Mouse (Mus musculus) MEL (cell line): ENCODE data around the gene Zkscan17. TPM values are rescaled to one million over a fixed set of nuclear protein-coding genes. Genes with fewer than 3 reads are reported as not detected.

Experiments
- DNase-seq: peaks from one replicate; pipeline ENCODE4 v3.0.0; 2011; ENCODE audit warnings: low read depth, low spot score
- H3K27ac ChIP-seq: 2 replicates; pipeline ENCODE4 v1.5.1; 2012; ENCODE audit warnings: low read depth, mild to moderate bottlenecking, control low read depth, low read length, moderate library complexity; ENCODE audit not compliant: control insufficient read depth
- H3K27me3 ChIP-seq, 2 experiments: fragments of 150-350 bp in 1 of 2; sonication (generic) in 1 of 2; 2 replicates each; pipeline ENCODE4 v1.6.1; 2012; ENCODE audit warnings: low read length in 2 of 2, mild to moderate bottlenecking in 2 of 2, improper control_type of control experiment in 1 of 2, moderate library complexity in 1 of 2; ENCODE audit not compliant: insufficient read depth in 2 of 2, control insufficient read depth in 1 of 2
- H3K36me3 ChIP-seq, 2 experiments: 2 replicates each; pipeline ENCODE4 v1.6.1; 2012 to 2014; ENCODE audit warnings: low read length in 2 of 2, improper control_type of control experiment in 1 of 2, inconsistent platforms in 1 of 2, mild to moderate bottlenecking in 1 of 2; ENCODE audit not compliant: insufficient read depth in 2 of 2, control insufficient read depth in 1 of 2
- H3K4me1 ChIP-seq, 2 experiments: fragments of 150-350 bp in 1 of 2; sonication (generic) in 1 of 2; 2 replicates each; pipeline ENCODE4 v1.6.1; 2012; ENCODE audit warnings: low read length in 2 of 2, improper control_type of control experiment in 1 of 2, mild to moderate bottlenecking in 1 of 2; ENCODE audit not compliant: insufficient read depth in 2 of 2, control insufficient read depth in 1 of 2
- H3K4me3 ChIP-seq, 2 experiments: fragments of 150-350 bp in 1 of 2; sonication (generic) in 1 of 2; 2 replicates each; pipeline ENCODE4 v1.5.1; 2012; ENCODE audit warnings: low read depth in 2 of 2, low read length in 2 of 2, mild to moderate bottlenecking in 2 of 2, moderate library complexity in 2 of 2, control low read depth in 1 of 2, improper control_type of control experiment in 1 of 2; ENCODE audit not compliant: control insufficient read depth in 1 of 2, insufficient read depth in 1 of 2
- H3K79me2 ChIP-seq: 2 replicates; pipeline ENCODE4 v1.6.1; 2012; ENCODE audit warnings: mild to moderate bottlenecking, low read length, moderate library complexity; ENCODE audit not compliant: control insufficient read depth, poor library complexity, insufficient read depth
- H3K9ac ChIP-seq: 2 replicates; pipeline ENCODE4 v1.6.1; 2012; ENCODE audit warnings: low read depth, mild to moderate bottlenecking, control low read depth, low read length, moderate library complexity; ENCODE audit not compliant: control insufficient read depth, poor library complexity, severe bottlenecking
- H3K9me3 ChIP-seq: fragments of 150-350 bp; sonication (generic); replicated peaks from 2 replicates; pipeline ENCODE4 v1.6.1; 2012; ENCODE audit warnings: mild to moderate bottlenecking, low read length, improper control_type of control experiment, moderate library complexity; ENCODE audit not compliant: insufficient read depth
- BHLHE40 ChIP-seq: IDR thresholded peaks from 2 replicates; pipeline ENCODE4 v1.6.1; 2012; ENCODE audit warnings: low read depth, mild to moderate bottlenecking, inconsistent platforms, low read length, improper control_type of control experiment, borderline replicate concordance
- CHD1 ChIP-seq: IDR thresholded peaks from 2 replicates; pipeline ENCODE4 v1.6.1; 2012; ENCODE audit warnings: low read depth, mild to moderate bottlenecking, inconsistent platforms, low read length, improper control_type of control experiment
- CTCF ChIP-seq, 3 experiments: IDR thresholded peaks in 2 of 3; conservative IDR thresholded peaks in 1 of 3; 2 replicates each; pipeline ENCODE4 v1.5.1; 2011 to 2012; ENCODE audit warnings: low read length in 3 of 3, low read depth in 2 of 3, mild to moderate bottlenecking in 2 of 3, improper control_type of control experiment in 1 of 3, inconsistent platforms in 1 of 3, mixed read lengths in 1 of 3, moderate library complexity in 1 of 3; ENCODE audit not compliant: control insufficient read depth in 1 of 3, insufficient read depth in 1 of 3, poor library complexity in 1 of 3, severe bottlenecking in 1 of 3
- E2F4 ChIP-seq: IDR thresholded peaks from 2 replicates; pipeline ENCODE4 v1.6.1; 2011; ENCODE audit warnings: low read depth, low read length, improper control_type of control experiment, borderline replicate concordance
- ELF1 ChIP-seq: IDR thresholded peaks from 2 replicates; pipeline ENCODE4 v1.6.1; 2014; ENCODE audit warnings: low read depth, mild to moderate bottlenecking, inconsistent platforms, low read length, improper control_type of control experiment, moderate library complexity
- EP300 ChIP-seq, 2 experiments: IDR thresholded peaks; 2 replicates each; pipeline ENCODE4 v1.6.1; 2011; ENCODE audit warnings: improper control_type of control experiment in 2 of 2, low read length in 2 of 2, low read depth in 1 of 2, mild to moderate bottlenecking in 1 of 2
- ETS1 ChIP-seq: IDR thresholded peaks from 2 replicates; pipeline ENCODE4 v1.6.1; 2012; ENCODE audit warnings: low read depth, mild to moderate bottlenecking, inconsistent platforms, low read length, improper control_type of control experiment, moderate library complexity
- HCFC1 ChIP-seq: IDR thresholded peaks from 2 replicates; pipeline ENCODE4 v1.6.1; 2012; ENCODE audit warnings: low read depth, mild to moderate bottlenecking, inconsistent platforms, low read length, improper control_type of control experiment, moderate library complexity
- KAT2A ChIP-seq: conservative IDR thresholded peaks from 2 replicates; pipeline ENCODE4 v1.6.1; 2012; ENCODE audit warnings: low read depth, low read length, improper control_type of control experiment, inconsistent platforms
- MAX ChIP-seq: IDR thresholded peaks from 2 replicates; pipeline ENCODE4 v1.6.1; 2011; ENCODE audit warnings: low read length, improper control_type of control experiment
- MAZ ChIP-seq: IDR thresholded peaks from 2 replicates; pipeline ENCODE4 v1.6.1; 2012; ENCODE audit warnings: low read depth, mild to moderate bottlenecking, inconsistent platforms, low read length, improper control_type of control experiment
- MXI1 ChIP-seq: IDR thresholded peaks from 2 replicates; pipeline ENCODE4 v1.6.1; 2011; ENCODE audit warnings: mild to moderate bottlenecking, low read depth, low read length, improper control_type of control experiment
- MYB ChIP-seq: IDR thresholded peaks from 2 replicates; pipeline ENCODE4 v1.6.1; 2011; ENCODE audit warnings: mild to moderate bottlenecking, low read depth, low read length, improper control_type of control experiment
- MYC ChIP-seq: IDR thresholded peaks from 2 replicates; pipeline ENCODE4 v1.6.1; 2011; ENCODE audit warnings: low read depth, mild to moderate bottlenecking, low read length, improper control_type of control experiment, moderate library complexity
- NELFE ChIP-seq: IDR thresholded peaks from 2 replicates; pipeline ENCODE4 v1.6.1; 2011; ENCODE audit warnings: low read depth, low read length, improper control_type of control experiment
- NRF1 ChIP-seq: IDR thresholded peaks from 2 replicates; pipeline ENCODE4 v1.6.1; 2014; ENCODE audit warnings: low read depth, mild to moderate bottlenecking, inconsistent platforms, low read length, improper control_type of control experiment, moderate library complexity; ENCODE audit not compliant: poor library complexity, insufficient read depth, severe bottlenecking
- POLR2A ChIP-seq, 2 experiments: IDR thresholded peaks; 2 replicates each; pipeline ENCODE4 v1.6.1; 2011 to 2012; ENCODE audit warnings: low read length in 2 of 2, mild to moderate bottlenecking in 2 of 2, control low read depth in 1 of 2, improper control_type of control experiment in 1 of 2, low read depth in 1 of 2, moderate library complexity in 1 of 2; ENCODE audit not compliant: control insufficient read depth in 1 of 2, insufficient read depth in 1 of 2, poor library complexity in 1 of 2
- POLR2AphosphoS2 ChIP-seq: IDR thresholded peaks from 2 replicates; pipeline ENCODE4 v1.6.1; 2011; ENCODE audit warnings: low read length, improper control_type of control experiment
- SIN3A ChIP-seq: IDR thresholded peaks from 2 replicates; pipeline ENCODE4 v1.6.1; 2012; ENCODE audit warnings: low read length, improper control_type of control experiment, inconsistent platforms
- SMC3 ChIP-seq: IDR thresholded peaks from 2 replicates; pipeline ENCODE4 v1.6.1; 2011; ENCODE audit warnings: low read depth, low read length, improper control_type of control experiment
- TBP ChIP-seq: IDR thresholded peaks from 2 replicates; pipeline ENCODE4 v1.8.0; 2011; ENCODE audit warnings: low read depth, low read length, improper control_type of control experiment
- TCF12 ChIP-seq: IDR thresholded peaks from 2 replicates; pipeline ENCODE4 v1.6.1; 2014; ENCODE audit warnings: low read depth, mild to moderate bottlenecking, inconsistent platforms, low read length, improper control_type of control experiment, moderate library complexity
- USF1 ChIP-seq: IDR thresholded peaks from 2 replicates; pipeline ENCODE4 v1.6.1; 2014; ENCODE audit warnings: low read depth, mild to moderate bottlenecking, inconsistent platforms, low read length, improper control_type of control experiment, moderate library complexity
- ZMIZ1 ChIP-seq: IDR thresholded peaks from 2 replicates; pipeline ENCODE4 v1.6.1; 2012; ENCODE audit warnings: low read depth, mild to moderate bottlenecking, inconsistent platforms, low read length, improper control_type of control experiment, moderate library complexity
- polyA plus RNA-seq, 2 experiments: library from polyadenylated mRNA; stranded (reverse) in 1 of 2; unstranded in 1 of 2; fragments of >175 nt in 1 of 2; fragments of >200 nt in 1 of 2; gene quantifications; 2 replicates each; pipeline versions ENCODE4 v1.2.1 to v1.2.4; 2012; ENCODE audit warnings: low replicate concordance in 2 of 2, low read depth in 1 of 2; ENCODE audit not compliant: insufficient read length in 2 of 2, insufficient read depth in 1 of 2, missing spikeins in 1 of 2
- total RNA-seq: library from RNA; depleted of rRNA; stranded (reverse); fragments of 300-350 nt; gene quantifications from 2 replicates; pipeline ENCODE4 v1.2.3, GENCODE M21; 2012

The Zkscan17 gene
- total and polyA plus RNA-seq, 3 experiments = 31.7 to 49.6 TPM; not detected in 1

GRCm38 (mm10) chr11:59505351-59505838 lies 21.2 kb downstream of the Zkscan17 start:
- Histone ChIP-seq H3K79me2 (peaks cover 17% of the 10 kb centered on the region), H3K9me3 (no peaks in the 10 kb centered on the region), H3K9ac (peak overlapping the region; percentile 97), H3K36me3 (peaks cover 14 to 23% of the 10 kb centered on the region in 2 experiments), H3K27ac (peak overlapping the region; percentile 70), H3K4me3 (peak overlapping the region; percentile 84 to 85), H3K4me1 (peaks cover 4 to 29% of the 10 kb centered on the region in 2 experiments), H3K27me3 (no peaks in the 10 kb centered on the region)
- TF ChIP-seq CHD1 (no peak), BHLHE40 (no peak), ZMIZ1 (peak; percentile 71), TCF12 (peak; percentile 65), HCFC1 (peak; percentile 69; the same call in 1 of the 2 replicates), CTCF (IDR thresholded peaks at IDR 0.05 in 2 of 3, conservative IDR thresholded peaks at IDR 0.05 in 1 of 3; ENCODE audit: control insufficient read depth in 1 of 3, insufficient read depth in 1 of 3, low read depth in 2 of 3, low read length in 3 of 3, poor library complexity in 1 of 3, severe bottlenecking in 1 of 3) (no peak), MYC (no peak), USF1 (0 out of 2 replicates have a peak, but pooled peaks have one; percentile 11), TBP (peak; percentile 84), ETS1 (no peak), ELF1 (peak; percentile 33; the same call in 1 of the 2 replicates), MYB (peak; percentile 69), MAZ (peak; percentile 86), E2F4 (peak; percentile 10; the same call in 1 of the 2 replicates), NRF1 (peak; percentile 41; the same call in 1 of the 2 replicates), POLR2AphosphoS2 (peak; percentile 89; the same call in 1 of the 2 replicates), EP300 (IDR thresholded peaks at IDR 0.05; ENCODE audit: low read depth in 1 of 2, low read length in 2 of 2) (peak in 1 of 2 experiments; percentile 53; a peak in 2 of 4 replicates), MAX (peak; percentile 54; the same call in 1 of the 2 replicates), MXI1 (peak; percentile 71), KAT2A (no peak; the same call in 1 of the 2 replicates), NELFE (peak; percentile 72), SIN3A (peak; percentile 72; the same call in 1 of the 2 replicates), POLR2A (IDR thresholded peaks at IDR 0.05; ENCODE audit: control insufficient read depth in 1 of 2, insufficient read depth in 1 of 2, low read depth in 1 of 2, low read length in 2 of 2, poor library complexity in 1 of 2) (peak; percentile 65 to 97), SMC3 (no peak)
- peak; percentile 93 for DNase-seq
